Mouse (Mus musculus) liver, adult 2 months (tissue): ENCODE measurements around the gene Phc2. TPM values are rescaled to one million over a fixed set of nuclear protein-coding genes. Genes with fewer than 3 reads are reported as not detected.

Source experiments
- DNase-seq: peaks from one replicate; pipeline ENCODE4 v3.0.0-alpha.2; 2011; ENCODE audit warnings: low read depth, low spot score; ENCODE audit errors: extremely low read depth
- H3K27ac ChIP-seq: fragments of 200-500 bp; replicated peaks from 2 replicates; pipeline ENCODE4 v1.5.1; 2012; ENCODE audit warnings: low read depth, mild to moderate bottlenecking, control low read depth, inconsistent platforms, low read length; ENCODE audit not compliant: insufficient read depth
- H3K27me3 ChIP-seq: fragments of 200-500 bp; 2 replicates; pipeline ENCODE4 v1.6.1; 2012; ENCODE audit warnings: mild to moderate bottlenecking, moderate library complexity, low read length, inconsistent platforms; ENCODE audit not compliant: control insufficient read depth, insufficient read depth
- H3K36me3 ChIP-seq: fragments of 200-500 bp; 2 replicates; pipeline ENCODE4 v1.6.1; 2012; ENCODE audit warnings: low read length, inconsistent platforms; ENCODE audit not compliant: control insufficient read depth, insufficient read depth
- H3K4me1 ChIP-seq: fragments of 200-500 bp; 2 replicates; pipeline ENCODE4 v1.6.1; 2011; ENCODE audit warnings: low read length; ENCODE audit not compliant: control insufficient read depth, insufficient read depth
- H3K4me3 ChIP-seq: fragments of 200-500 bp; 2 replicates; pipeline ENCODE4 v1.5.1; 2011; ENCODE audit warnings: low read depth, mild to moderate bottlenecking, control low read depth, low read length, moderate library complexity; ENCODE audit not compliant: insufficient read depth
- H3K79me2 ChIP-seq: fragments of 200-500 bp; 2 replicates; pipeline ENCODE4 v1.6.1; 2012; ENCODE audit warnings: inconsistent platforms, mild to moderate bottlenecking, low read length, moderate library complexity; ENCODE audit not compliant: control insufficient read depth, insufficient read depth
- H3K9ac ChIP-seq: fragments of 200-500 bp; 2 replicates; pipeline ENCODE4 v1.6.1; 2012; ENCODE audit warnings: low read depth, mild to moderate bottlenecking, control low read depth, inconsistent platforms, low read length
- CTCF ChIP-seq: fragments of 200-500 bp; IDR thresholded peaks from 2 replicates; pipeline ENCODE4 v1.5.1; 2011; ENCODE audit warnings: low read depth, low read length, control low read depth
- POLR2A ChIP-seq: fragments of 200-500 bp; IDR thresholded peaks from 2 replicates; pipeline ENCODE4 v1.6.1; 2011; ENCODE audit warnings: low read length, control low read depth; ENCODE audit not compliant: insufficient read depth; ENCODE audit errors: extremely low read depth
- WGBS: fragments of 180-500 bp; shearing (Covaris S2); methylation state at CpG from one replicate; pipeline ENCODE4 v1.1.7; 2018; 5-methylcytosine and 5-hydroxymethylcytosine counted together
- polyA plus RNA-seq: library from polyadenylated mRNA; depleted of rRNA; stranded (reverse); fragments of >200 nt; gene quantifications from 2 replicates; pipeline ENCODE4 v1.2.3, GENCODE M21; 2012
- total RNA-seq: library from RNA; depleted of rRNA; stranded (reverse); fragments of >200 nt; gene quantifications from 2 replicates; pipeline ENCODE4 v1.2.3, GENCODE M21; 2014

Gene Phc2
- total and polyA plus RNA-seq, 2 experiments: 7.7 to 28.7 TPM

- Histone ChIP-seq H3K27ac (peak overlapping the region; percentile 11; the same call in 1 of the 2 replicates), H3K79me2 (peaks cover 41% of the 10 kb centered on the region), H3K36me3 (no peaks in the 10 kb centered on the region), H3K4me3 (no peak overlapping the region), H3K9ac (no peak overlapping the region), H3K27me3 (no peaks in the 10 kb centered on the region), H3K4me1 (peaks cover 34% of the 10 kb centered on the region)
- WGBS: 5% methylated on average over 5 of the region's 5 CpGs
- peak; percentile 99 for DNase-seq
- TF ChIP-seq CTCF: no peak
- no peak for TF ChIP-seq POLR2A
Observed at GRCm38 (mm10) chr4:128734217-128734616, 79.7 kb downstream of the Phc2 start.

- Histone ChIP-seq H3K4me1 (peaks cover 27% of the 10 kb centered on the region), H3K9ac (no peak overlapping the region), H3K27ac (0 out of 2 replicates have a peak overlapping the region, but pooled peaks have one; percentile 6), H3K36me3 (no peaks in the 10 kb centered on the region), H3K27me3 (no peaks in the 10 kb centered on the region), H3K4me3 (no peak overlapping the region), H3K79me2 (peaks cover 41% of the 10 kb centered on the region)
- no peak for DNase-seq
- no peak for TF ChIP-seq POLR2A
- TF ChIP-seq CTCF: no peak
- WGBS: 78% methylated on average over 18 of the region's 18 CpGs
Observed at GRCm38 (mm10) chr4:128734721-128735671, 80.5 kb downstream of the Phc2 start.

GRCm38 (mm10) chr4:128737137-128737589 is 82.7 kb downstream of the Phc2 start:
- WGBS: 76% methylated on average over 6 of the region's 6 CpGs
- DNase-seq: no peak
- no peaks in the 10 kb centered on the region for H3K27me3 ChIP-seq
- H3K4me3 ChIP-seq: no peak overlapping the region
- no peak overlapping the region for H3K9ac ChIP-seq
- H3K27ac ChIP-seq: no peak overlapping the region
- no peaks in the 10 kb centered on the region for H3K36me3 ChIP-seq
- TF ChIP-seq POLR2A (no peak), CTCF (no peak)
- H3K79me2 ChIP-seq: peaks cover 32% of the 10 kb centered on the region
- peaks cover 24% of the 10 kb centered on the region for H3K4me1 ChIP-seq

GRCm38 (mm10) chr4:128737825-128738610 is 83.5 kb downstream of the Phc2 start:
- 89% methylated on average over 14 of the region's 14 CpGs for WGBS
- H3K27me3 ChIP-seq: no peaks in the 10 kb centered on the region
- TF ChIP-seq POLR2A: no peak
- no peak for TF ChIP-seq CTCF
- peaks cover 37% of the 10 kb centered on the region for H3K79me2 ChIP-seq
- H3K4me1 ChIP-seq: peaks cover 24% of the 10 kb centered on the region
- H3K4me3 ChIP-seq: no peak overlapping the region
- H3K9ac ChIP-seq: no peak overlapping the region
- DNase-seq: no peak
- no peaks in the 10 kb centered on the region for H3K36me3 ChIP-seq
- H3K27ac ChIP-seq: no peak overlapping the region

- H3K79me2 ChIP-seq: peaks cover 27% of the 10 kb centered on the region
- no peak for TF ChIP-seq CTCF
- no peak for TF ChIP-seq POLR2A
- H3K9ac ChIP-seq: no peak overlapping the region
- H3K4me1 ChIP-seq: peaks cover 6% of the 10 kb centered on the region
- 28% methylated on average over 1 of the region's 1 CpGs for WGBS
- no peak for DNase-seq
- no peaks in the 10 kb centered on the region for H3K27me3 ChIP-seq
- peaks cover 3% of the 10 kb centered on the region for H3K36me3 ChIP-seq
- no peak overlapping the region for H3K4me3 ChIP-seq
- no peak overlapping the region for H3K27ac ChIP-seq
Observed at GRCm38 (mm10) chr4:128740878-128741277, 86.4 kb downstream of the Phc2 start.
